Mouse (Mus musculus) heart, postnatal 0 days (tissue): Measurements from ENCODE around the gene Nectin2. TPM values are rescaled to one million over a fixed set of nuclear protein-coding genes. Genes with fewer than 3 reads are reported as not detected.

Source experiments
- ATAC-seq: fragments of 200-750 bp; cut with Nextera tagmentation; 2 replicates; pipeline ENCODE4 v1.8.0; 2017; ENCODE audit warnings: low read depth, moderate number of reproducible peaks, moderate library complexity; ENCODE audit not compliant: insufficient read depth
- DNase-seq: peaks from one replicate; pipeline ENCODE4 v3.0.0-alpha.2; 2016; ENCODE audit warnings: low spot score
- H3K27ac ChIP-seq: fragments of 300-500 bp; sonication (generic); 2 replicates; pipeline ENCODE4 v1.5.1; 2014; ENCODE audit warnings: low read depth, mild to moderate bottlenecking
- H3K27me3 ChIP-seq: fragments of 300-500 bp; sonication (generic); 2 replicates; pipeline ENCODE4 v1.6.1; 2014; ENCODE audit warnings: low read length, mixed read lengths; ENCODE audit not compliant: control insufficient read depth, insufficient read depth
- H3K36me3 ChIP-seq: fragments of 300-500 bp; sonication (generic); replicated peaks from 2 replicates; pipeline ENCODE4 v1.6.1; 2014; ENCODE audit warnings: low read length, mixed read lengths; ENCODE audit not compliant: control insufficient read depth, insufficient read depth
- H3K4me1 ChIP-seq: fragments of 300-500 bp; sonication (generic); 2 replicates; pipeline ENCODE4 v1.6.1; 2014; ENCODE audit warnings: antibody characterized with exemption; ENCODE audit not compliant: control insufficient read depth, insufficient read depth
- H3K4me2 ChIP-seq: fragments of 300-500 bp; sonication (generic); 2 replicates; pipeline ENCODE4 v1.6.1; 2014; ENCODE audit warnings: low read depth, mild to moderate bottlenecking, low read length, moderate library complexity
- H3K4me3 ChIP-seq: fragments of 300-500 bp; sonication (generic); 2 replicates; pipeline ENCODE4 v1.5.1; 2014; ENCODE audit warnings: low read depth, low read length
- H3K9ac ChIP-seq: fragments of 300-500 bp; sonication (generic); replicated peaks from 2 replicates; pipeline ENCODE4 v1.6.1; 2014; ENCODE audit warnings: low read depth, low read length, mixed read lengths
- H3K9me3 ChIP-seq: fragments of 300-500 bp; sonication (generic); replicated peaks from 2 replicates; pipeline ENCODE4 v1.6.1; 2016; ENCODE audit warnings: low read length; ENCODE audit not compliant: control insufficient read depth
- CTCF ChIP-seq: IDR thresholded peaks from 2 replicates; pipeline ENCODE4 v1.5.1; 2016; ENCODE audit warnings: antibody characterized with exemption, control low read depth, low read depth
- EP300 ChIP-seq: IDR thresholded peaks from 2 replicates; pipeline ENCODE4 v1.6.1; 2016; ENCODE audit warnings: antibody characterized with exemption, low read depth
- WGBS: fragments of 180-500 bp; shearing (Covaris S2); extraction: QIAGEN DNeasy Blood & Tissue Kit; methylation state at CpG from one replicate; pipeline ENCODE4 v1.1.7; 2014; 5-methylcytosine and 5-hydroxymethylcytosine counted together
- polyA plus RNA-seq: library from polyadenylated mRNA; unstranded; fragments of >200 nt; fragmentation: Nextera tagmentation; extraction: Ambion mirVana; gene quantifications from 2 replicates; pipeline ENCODE4 v1.2.1, GENCODE M21; 2015
- total RNA-seq: library from RNA; depleted of rRNA; stranded (reverse); fragments of >200 nt; gene quantifications from 2 replicates; pipeline ENCODE4 v1.2.3, GENCODE M21; 2014; ENCODE audit warnings: low replicate concordance; rRNA removed

Gene Nectin2
- total RNA-seq (76.5 and 81.3 TPM in 2 replicates), polyA plus RNA-seq (43.6 and 44.8 TPM in 2 replicates)

DNA sequence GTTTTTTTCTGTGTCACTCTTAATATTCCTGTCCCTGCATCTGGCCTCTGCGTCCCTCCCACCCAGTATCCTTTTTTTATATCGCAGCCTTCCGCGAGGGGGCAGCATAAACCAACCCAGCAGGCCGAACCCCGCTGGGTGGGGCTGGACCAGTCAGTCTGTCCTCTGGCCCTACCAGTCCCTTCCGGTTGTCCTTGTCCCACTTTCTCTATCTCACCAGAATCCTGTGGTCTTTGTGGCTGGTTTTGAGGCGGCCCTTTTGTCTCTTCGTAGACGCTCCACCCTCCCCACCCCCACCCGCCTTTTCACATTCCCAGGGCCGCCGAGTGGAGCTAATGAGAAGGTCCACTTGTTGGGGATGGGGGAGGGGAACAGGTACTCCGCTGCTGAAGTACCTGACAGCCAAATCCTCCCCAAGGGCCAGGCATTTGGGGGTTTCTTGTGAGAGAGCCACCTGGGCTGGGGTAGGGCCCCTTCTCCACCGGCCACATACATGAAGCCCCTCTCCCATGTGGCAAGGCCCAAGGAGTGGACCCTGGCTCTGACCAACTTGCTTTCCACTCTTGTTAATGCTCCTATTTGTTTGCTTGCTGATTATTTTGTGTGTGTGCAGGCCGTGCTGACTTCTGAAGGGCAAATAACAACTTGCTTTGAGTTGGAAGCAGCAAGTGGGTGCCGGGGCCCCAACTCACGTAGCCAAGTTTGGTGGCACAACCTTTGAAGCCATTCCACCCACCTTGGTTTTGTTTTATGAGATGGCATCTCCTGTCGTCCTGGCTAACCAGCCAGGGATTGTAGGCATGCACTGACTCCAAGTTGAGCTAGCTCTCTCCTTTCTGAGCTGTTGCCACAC, at the start of gene Nectin2:
Gene Nectin2, minus strand, starts transcription at position 267 of the 853 bp plus-strand sequence.
- WGBS: 17% methylated on average over 19 of the region's 19 CpGs
- Histone ChIP-seq H3K9me3 (no peaks in the 10 kb centered on the region), H3K9ac (peak within 1 kb of the TSS; percentile 87), H3K4me1 (peaks cover 57% of the 10 kb centered on the region), H3K4me3 (peak within 1 kb of the TSS; percentile 81), H3K27ac (peak within 1 kb of the TSS; percentile 91), H3K4me2 (peak within 1 kb of the TSS; percentile 99), H3K36me3 (no peaks in the 10 kb centered on the region), H3K27me3 (no peaks in the 10 kb centered on the region)
- peak; percentile 94 for DNase-seq
- ATAC-seq: peak; percentile 74
- peak; percentile 68 for TF ChIP-seq EP300
- TF ChIP-seq CTCF: peak; percentile 92

GRCm38 (mm10) chr7:19796697-19797588, 46.7 kb upstream of the Nectin2 start, which contains the start of gene Cblc:
Gene Cblc, minus strand, starts transcription at chr7:19796809.
- H3K27ac ChIP-seq: no peak within 1 kb of the TSS

DNA sequence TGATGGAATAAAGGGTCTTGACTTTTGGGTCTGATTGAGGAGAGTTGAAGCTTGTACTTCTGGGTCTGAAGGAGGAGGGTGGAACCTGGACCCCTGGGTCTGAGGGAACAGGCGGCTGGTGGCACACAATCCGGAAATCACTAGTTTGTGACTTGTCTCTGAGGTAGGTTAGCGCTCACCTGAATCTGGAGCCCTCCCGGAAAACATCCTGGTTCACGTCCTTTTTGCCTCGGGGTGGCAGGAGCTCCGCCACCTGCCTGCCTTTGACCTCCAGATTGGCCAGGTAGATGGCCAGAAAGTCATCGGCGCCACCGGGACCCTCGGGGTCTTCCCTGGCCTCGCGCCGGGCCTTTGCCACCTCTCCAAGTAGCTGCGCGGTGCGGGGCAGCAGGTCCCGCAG, 46.0 kb upstream of the Nectin2 start:
- DNase-seq (no peak), ATAC-seq (no peak)
- Histone ChIP-seq H3K9ac (no peak overlapping the region), H3K27me3 (peaks cover 18% of the 10 kb centered on the region), H3K4me2 (peak overlapping the region; percentile 50; the same call in 1 of the 2 replicates), H3K9me3 (no peaks in the 10 kb centered on the region), H3K27ac (no peak overlapping the region), H3K4me1 (peaks cover 7% of the 10 kb centered on the region; the same call in 1 of the 2 replicates), H3K4me3 (peak overlapping the region; percentile 16; the same call in 1 of the 2 replicates), H3K36me3 (no peaks in the 10 kb centered on the region)
- 16% methylated on average over 18 of the region's 18 CpGs for WGBS
- TF ChIP-seq EP300 (no peak), CTCF (no peak)

More at GRCm38 (mm10) chr7:19796697-19797588, 46.7 kb upstream of the Nectin2 start, which contains the start of gene Cblc:
- peak; percentile 54 for DNase-seq
- H3K9me3 ChIP-seq: no peaks in the 10 kb centered on the region
- peak within 1 kb of the TSS; percentile 50 for H3K4me2 ChIP-seq
- 3% methylated on average over 28 of the region's 32 CpGs for WGBS
- H3K4me3 ChIP-seq: peak within 1 kb of the TSS; percentile 16
- no peaks in the 10 kb centered on the region for H3K36me3 ChIP-seq
- TF ChIP-seq CTCF: peak; percentile 78
- TF ChIP-seq EP300: no peak
- H3K4me1 ChIP-seq: peaks cover 7% of the 10 kb centered on the region; the same call in 1 of the 2 replicates
- ATAC-seq: peak; percentile 81
- no peak within 1 kb of the TSS for H3K9ac ChIP-seq
- H3K27me3 ChIP-seq: peaks cover 18% of the 10 kb centered on the region

- TF ChIP-seq CTCF (no peak), EP300 (no peak)
- Histone ChIP-seq H3K4me3 (no peak overlapping the region), H3K36me3 (no peaks in the 10 kb centered on the region), H3K9ac (no peak overlapping the region), H3K4me1 (peaks cover 7% of the 10 kb centered on the region; the same call in 1 of the 2 replicates), H3K27me3 (peaks cover 18% of the 10 kb centered on the region), H3K27ac (no peak overlapping the region), H3K4me2 (no peak overlapping the region), H3K9me3 (no peaks in the 10 kb centered on the region)
- ATAC-seq: no peak
- whole genome bisulfite sequencing: 58% methylated on average over 2 of the region's 2 CpGs
- DNase-seq: no peak
These were observed 45.0 kb upstream of the Nectin2 start for GRCm38 (mm10) chr7:19795236-19795635.
